Mouse (Mus musculus) hindlimb bud, embryonic 11.5 days (tissue): ENCODE measurements around the gene Ifih1.

Source experiments
- DNase-seq: peaks from one replicate; pipeline ENCODE4 v3.0.0-alpha.2; 2012; ENCODE audit warnings: low read depth, low spot score; ENCODE audit errors: extremely low spot score

The Ifih1 gene

GRCm38 (mm10) chr2:62557417-62557816 is 88.6 kb downstream of the Ifih1 start:
- no peak for DNase-seq

- no peak for DNase-seq
Observed at GRCm38 (mm10) chr2:62556349-62556748, 89.7 kb downstream of the Ifih1 start.

- DNase-seq, result no peak
Observed at GRCm38 (mm10) chr2:62549659-62550058, 96.4 kb downstream of the Ifih1 start.

- DNase-seq, result no peak
Observed at GRCm38 (mm10) chr2:62549131-62549530, 96.9 kb downstream of the Ifih1 start.

GRCm38 (mm10) chr2:62548104-62548503 is 98.0 kb downstream of the Ifih1 start:
- no peak for DNase-seq
